Mouse (Mus musculus) myocyte (in vitro differentiated cells): ENCODE data around the gene Chn2.

Experiments used
- CEBPB ChIP-seq: IDR thresholded peaks from 2 replicates; pipeline ENCODE4 v1.6.1; 2011; ENCODE audit warnings: mild to moderate bottlenecking, moderate library complexity; ENCODE audit not compliant: poor library complexity, insufficient read depth, severe bottlenecking
- E2F4 ChIP-seq: IDR thresholded peaks from one replicate; pipeline ENCODE4 v1.6.1; 2011; ENCODE audit warnings: mild to moderate bottlenecking, control low read depth, moderate library complexity; ENCODE audit not compliant: insufficient read depth
- MAX ChIP-seq: IDR thresholded peaks from one replicate; pipeline ENCODE4 v1.6.1; 2011; ENCODE audit warnings: low read depth, mild to moderate bottlenecking, control low read depth
- MYOG ChIP-seq, 3 experiments: IDR thresholded peaks; one replicate each; pipeline ENCODE4 v1.6.1; 2011; ENCODE audit warnings: control low read depth in 2 of 3, low read depth in 2 of 3, mild to moderate bottlenecking in 2 of 3; ENCODE audit not compliant: insufficient read length in 2 of 3, control insufficient read depth in 1 of 3, insufficient read depth in 1 of 3
- POLR2A ChIP-seq: IDR thresholded peaks from one replicate; pipeline ENCODE4 v1.6.1; 2011; ENCODE audit warnings: low read depth, mild to moderate bottlenecking, control low read depth, moderate library complexity; ENCODE audit not compliant: insufficient read length
- POLR2AphosphoS2 ChIP-seq: IDR thresholded peaks from one replicate; pipeline ENCODE4 v1.6.1; 2011; ENCODE audit warnings: low read depth, control low read depth; ENCODE audit not compliant: insufficient read length
- REST ChIP-seq: IDR thresholded peaks from one replicate; pipeline ENCODE4 v1.6.1; 2011; ENCODE audit warnings: mild to moderate bottlenecking, control low read depth, moderate library complexity; ENCODE audit not compliant: insufficient read depth, insufficient read length
- TCF12 ChIP-seq: IDR thresholded peaks from one replicate; pipeline ENCODE4 v1.6.1; 2011; ENCODE audit warnings: mild to moderate bottlenecking, control low read depth; ENCODE audit not compliant: poor library complexity, insufficient read depth, severe bottlenecking
- USF1 ChIP-seq: IDR thresholded peaks from one replicate; pipeline ENCODE4 v1.6.1; 2011; ENCODE audit warnings: low read depth, mild to moderate bottlenecking, control low read depth, moderate library complexity

- TF ChIP-seq POLR2AphosphoS2 (no peak), POLR2A (no peak), TCF12 (no peak), REST (no peak), CEBPB (no peak), E2F4 (no peak), MYOG (IDR thresholded peaks at IDR 0.05; ENCODE audit: control insufficient read depth in 1 of 3, insufficient read depth in 1 of 3, insufficient read length in 2 of 3, low read depth in 2 of 3) (no peak), MAX (no peak), USF1 (no peak)
These were observed 233.4 kb downstream of the Chn2 start for GRCm38 (mm10) chr6:54272556-54273378.
